Mouse (Mus musculus) intestine, embryonic 14.5 days (tissue): Measurements from ENCODE around the gene Zfp184. TPM values are rescaled to one million over a fixed set of nuclear protein-coding genes. Genes with fewer than 3 reads are reported as not detected.
"Not testable (repeated sequence)": the region's sequence is repeated elsewhere in the genome, so short reads cannot be mapped to it uniquely, and the experiment has no call there.

Experiments used
- ATAC-seq: fragments of 200-750 bp; cut with Nextera tagmentation; replicated peaks from 2 replicates; pipeline ENCODE4 v1.8.0; 2017; ENCODE audit warnings: low read depth, moderate number of reproducible peaks, moderate TSS enrichment, moderate library complexity; ENCODE audit not compliant: low FRiP score, low TSS enrichment
- DNase-seq: peaks from one replicate; pipeline ENCODE4 v3.0.0-alpha.2; 2018; ENCODE audit warnings: low spot score
- H3K27ac ChIP-seq: fragments of 300-500 bp; sonication (generic); 2 replicates; pipeline ENCODE4 v1.5.1; 2014; ENCODE audit warnings: low read depth, mild to moderate bottlenecking, control low read depth
- H3K27me3 ChIP-seq: fragments of 300-500 bp; sonication (generic); replicated peaks from 2 replicates; pipeline ENCODE4 v1.6.1; 2014; ENCODE audit warnings: low read length, control low read depth; ENCODE audit not compliant: control insufficient read depth, insufficient read depth
- H3K36me3 ChIP-seq: fragments of 300-500 bp; sonication (generic); 2 replicates; pipeline ENCODE4 v1.6.1; 2014; ENCODE audit warnings: low read length, control low read depth; ENCODE audit not compliant: control insufficient read depth, insufficient read depth
- H3K4me1 ChIP-seq: fragments of 300-500 bp; sonication (generic); replicated peaks from 2 replicates; pipeline ENCODE4 v1.6.1; 2014; ENCODE audit warnings: low read length, control low read depth, mixed read lengths; ENCODE audit not compliant: control insufficient read depth, insufficient read depth
- H3K4me2 ChIP-seq: fragments of 300-500 bp; sonication (generic); 2 replicates; pipeline ENCODE4 v1.6.1; 2014; ENCODE audit warnings: low read length
- H3K4me3 ChIP-seq: fragments of 300-500 bp; sonication (generic); 2 replicates; pipeline ENCODE4 v1.5.1; 2014; ENCODE audit warnings: low read depth, low read length, control low read depth, mixed read lengths
- H3K9ac ChIP-seq: fragments of 300-500 bp; sonication (generic); 2 replicates; pipeline ENCODE4 v1.6.1; 2014; ENCODE audit warnings: mild to moderate bottlenecking, low read length
- H3K9me3 ChIP-seq: fragments of 300-500 bp; sonication (generic); 2 replicates; pipeline ENCODE4 v1.6.1; 2016; ENCODE audit warnings: low read length, control low read depth; ENCODE audit not compliant: control insufficient read depth
- WGBS: fragments of 180-500 bp; shearing (Covaris S2); extraction: QIAGEN DNeasy Blood & Tissue Kit; methylation state at CpG from one replicate; pipeline ENCODE4 v1.1.7; 2014; 5-methylcytosine and 5-hydroxymethylcytosine counted together
- polyA plus RNA-seq: library from polyadenylated mRNA; unstranded; fragments of >200 nt; fragmentation: Nextera tagmentation; extraction: Ambion mirVana; gene quantifications from 2 replicates; pipeline ENCODE4 v1.2.1, GENCODE M21; 2014

Gene Zfp184
- polyA plus RNA-seq, 1 experiment from 2014 or later = 9.8 TPM

GRCm38 (mm10) chr13:21906946-21907806 is 37.7 kb upstream of the Zfp184 start:
- Histone ChIP-seq H3K36me3 (no peaks in the 10 kb centered on the region), H3K9ac (no peak overlapping the region)
- WGBS = 29% methylated on average over 22 of the region's 22 CpGs

GRCm38 (mm10) chr13:21907807-21908155 is 37.1 kb upstream of the Zfp184 start:
- ATAC-seq, H3K27ac ChIP-seq, H3K4me1 ChIP-seq, H3K36me3 ChIP-seq, H3K27me3 ChIP-seq, DNase-seq, H3K9ac ChIP-seq, H3K9me3 ChIP-seq: not testable (repeated sequence)
- WGBS = 37% methylated on average over 6 of the region's 6 CpGs
- H3K4me3 ChIP-seq = 0 out of 2 replicates have a peak overlapping the region, but pooled peaks have one; percentile 1
- peak overlapping the region; percentile 33 for H3K4me2 ChIP-seq

More at GRCm38 (mm10) chr13:21906946-21907806, 37.7 kb upstream of the Zfp184 start:
- ATAC-seq (0 out of 2 replicates have a peak, but pooled peaks have one; percentile 68), DNase-seq (no peak)
- H3K9me3 ChIP-seq = no peaks in the 10 kb centered on the region
- no peak overlapping the region for H3K27ac ChIP-seq
- peaks cover 10% of the 10 kb centered on the region; the same call in 1 of the 2 replicates for H3K4me1 ChIP-seq
- no peaks in the 10 kb centered on the region for H3K27me3 ChIP-seq
- peak overlapping the region; percentile 33 for H3K4me2 ChIP-seq
- 0 out of 2 replicates have a peak overlapping the region, but pooled peaks have one; percentile 1 for H3K4me3 ChIP-seq

DNA sequence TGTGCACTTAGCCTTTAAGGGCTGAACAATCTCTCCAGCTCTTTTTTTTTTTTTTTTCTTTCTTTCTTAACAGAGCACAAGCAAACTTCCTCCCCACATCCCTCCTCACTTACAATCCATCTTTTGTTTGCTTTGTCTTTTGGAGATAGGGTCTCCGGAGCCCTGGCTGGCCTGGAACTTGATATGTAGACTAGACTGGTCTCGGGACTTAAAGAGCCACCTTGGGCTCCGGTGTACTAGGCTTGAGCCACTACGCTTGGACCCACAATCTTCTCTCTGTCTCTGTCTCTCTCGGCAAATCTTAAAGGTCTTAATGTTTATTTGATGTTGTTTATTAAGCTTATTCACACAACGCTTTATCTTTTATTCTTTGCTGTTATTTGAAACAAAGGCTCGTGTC is 34.2 kb upstream of the Zfp184 start:
- Histone ChIP-seq H3K9me3 (no peaks in the 10 kb centered on the region), H3K27me3 (peaks cover 6% of the 10 kb centered on the region), H3K4me1 (peaks cover 10% of the 10 kb centered on the region; the same call in 1 of the 2 replicates), H3K4me2 (peak overlapping the region; percentile 43), H3K4me3 (peak overlapping the region; percentile 30), H3K9ac (no peak overlapping the region), H3K27ac (no peak overlapping the region), H3K36me3 (no peaks in the 10 kb centered on the region)
- WGBS = 19% methylated on average over 7 of the region's 7 CpGs
- DNase-seq (no peak), ATAC-seq (no peak)

DNA sequence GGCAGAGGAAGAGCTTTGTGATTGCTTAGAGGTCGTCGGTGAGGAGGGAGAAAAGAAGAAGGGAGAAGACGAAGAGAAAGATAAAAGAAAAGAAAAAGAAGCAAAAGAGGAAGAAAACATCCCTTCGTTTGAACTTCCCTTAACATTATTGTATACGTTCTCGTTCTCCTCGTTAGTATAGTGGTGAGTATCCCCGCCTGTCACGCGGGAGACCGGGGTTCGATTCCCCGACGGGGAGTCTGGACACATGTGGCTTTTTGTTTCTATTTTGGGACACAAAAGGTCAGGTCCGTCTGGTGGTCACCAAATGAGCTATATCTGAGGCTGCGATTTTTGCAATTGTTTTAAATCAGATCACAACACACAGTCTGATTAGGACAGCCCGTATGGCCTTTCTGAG is 33.7 kb upstream of the Zfp184 start:
- Histone ChIP-seq H3K9me3 (no peaks in the 10 kb centered on the region), H3K4me1 (peaks cover 10% of the 10 kb centered on the region; the same call in 1 of the 2 replicates), H3K27me3 (peaks cover 10% of the 10 kb centered on the region), H3K9ac (no peak overlapping the region), H3K4me3 (peak overlapping the region; percentile 30), H3K27ac (no peak overlapping the region), H3K36me3 (no peaks in the 10 kb centered on the region), H3K4me2 (peak overlapping the region; percentile 43)
- ATAC-seq (no peak), DNase-seq (peak; percentile 83)
- 10% methylated on average over 17 of the region's 17 CpGs for WGBS

DNA sequence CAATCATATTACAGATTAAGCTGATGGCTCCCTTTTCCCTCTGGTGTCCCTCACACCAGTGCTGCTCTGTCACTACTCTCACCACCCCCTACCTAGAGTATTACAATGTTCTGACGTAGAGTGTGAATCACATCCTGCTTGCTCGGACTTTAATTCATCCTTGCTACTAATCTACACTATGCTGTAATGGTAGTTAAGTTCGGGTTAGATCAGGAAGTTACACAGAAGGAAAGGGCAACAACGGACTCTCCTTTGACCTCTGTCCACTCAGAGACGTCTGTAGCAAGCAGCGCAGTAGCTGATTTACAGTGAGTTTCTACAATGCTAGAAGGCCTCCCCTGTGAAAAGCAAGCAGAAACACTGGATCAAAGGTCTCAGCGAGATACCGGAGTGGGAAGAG is 31.0 kb upstream of the Zfp184 start:
- Histone ChIP-seq H3K4me3 (peak overlapping the region; percentile 21; the same call in 1 of the 2 replicates), H3K4me1 (peaks cover 17% of the 10 kb centered on the region; the same call in 1 of the 2 replicates), H3K9ac (no peak overlapping the region), H3K36me3 (no peaks in the 10 kb centered on the region), H3K9me3 (no peaks in the 10 kb centered on the region), H3K27me3 (peaks cover 20% of the 10 kb centered on the region), H3K4me2 (peak overlapping the region; percentile 39), H3K27ac (no peak overlapping the region)
- no peak for DNase-seq
- 25% methylated on average over 8 of the region's 8 CpGs for WGBS
- ATAC-seq = no peak

DNA sequence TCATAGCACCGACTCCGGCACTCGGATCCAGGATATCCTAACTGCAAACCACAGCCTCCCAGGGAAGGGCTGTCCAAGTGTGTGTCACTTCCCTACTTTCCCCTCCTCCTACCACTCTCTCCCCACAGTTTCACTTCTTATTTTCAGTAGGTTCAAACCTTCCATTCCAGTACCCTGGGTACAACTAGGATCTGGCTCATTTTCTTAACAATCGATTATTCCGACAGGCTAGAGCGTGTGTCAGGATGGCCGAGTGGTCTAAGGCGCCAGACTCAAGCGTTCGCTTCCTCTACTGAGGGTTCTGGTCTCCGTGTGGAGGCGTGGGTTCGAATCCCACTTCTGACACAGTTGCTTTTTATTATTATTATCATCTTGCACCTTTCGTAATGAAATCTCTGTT is 30.3 kb upstream of the Zfp184 start:
- Histone ChIP-seq H3K4me2 (peak overlapping the region; percentile 39), H3K9ac (no peak overlapping the region), H3K27ac (no peak overlapping the region), H3K9me3 (no peaks in the 10 kb centered on the region), H3K27me3 (peaks cover 20% of the 10 kb centered on the region), H3K36me3 (no peaks in the 10 kb centered on the region), H3K4me3 (peak overlapping the region; percentile 21), H3K4me1 (peaks cover 17% of the 10 kb centered on the region; the same call in 1 of the 2 replicates)
- ATAC-seq (peak; percentile 75), DNase-seq (peak; percentile 77)
- 15% methylated on average over 14 of the region's 14 CpGs for WGBS

GRCm38 (mm10) chr13:21915487-21915886 is 29.4 kb upstream of the Zfp184 start:
- H3K4me2 ChIP-seq = 0 out of 2 replicates have a peak overlapping the region, but pooled peaks have one; percentile 39
- H3K4me3 ChIP-seq = no peak overlapping the region

GRCm38 (mm10) chr13:21916056-21916455 is 28.8 kb upstream of the Zfp184 start:
- Histone ChIP-seq H3K27me3 (peaks cover 20% of the 10 kb centered on the region), H3K4me1 (peaks cover 8% of the 10 kb centered on the region; the same call in 1 of the 2 replicates), H3K4me3 (no peak overlapping the region), H3K36me3 (no peaks in the 10 kb centered on the region), H3K9me3 (no peaks in the 10 kb centered on the region), H3K27ac (no peak overlapping the region), H3K9ac (no peak overlapping the region), H3K4me2 (no peak overlapping the region)
- ATAC-seq = no peak
- DNase-seq = no peak
- 56% methylated on average over 6 of the region's 6 CpGs for WGBS

More at GRCm38 (mm10) chr13:21915487-21915886, 29.4 kb upstream of the Zfp184 start:
- no peaks in the 10 kb centered on the region for H3K9me3 ChIP-seq
- H3K4me1 ChIP-seq = peaks cover 14% of the 10 kb centered on the region; the same call in 1 of the 2 replicates
- ATAC-seq = no peak
- H3K36me3 ChIP-seq = no peaks in the 10 kb centered on the region
- no peak for DNase-seq
- no peak overlapping the region for H3K9ac ChIP-seq
- 59% methylated on average over 5 of the region's 5 CpGs for WGBS
- H3K27ac ChIP-seq = no peak overlapping the region
- peaks cover 20% of the 10 kb centered on the region for H3K27me3 ChIP-seq
